Mouse (Mus musculus): Measurements from ENCODE around the gene Med25. TPM values are rescaled to one million over a fixed set of nuclear protein-coding genes. Genes with fewer than 3 reads are reported as not detected.
A peak's percentile ranks its signal among the peaks of the same experiment; 100 is the strongest.

Med25 gene
- polyA plus RNA-seq (2015; fragmentation: Nextera tagmentation; extraction: Ambion mirVana), result 179 TPM in 2 replicates

GRCm38 (mm10) chr7:44892276-44892921 lies at the start of gene Med25:
Med25 (minus strand) TSS chr7:44892712.
- no peaks in the 10 kb centered on the region for H3K9me3 ChIP-seq
- peak within 1 kb of the TSS; percentile 92 for H3K4me3 ChIP-seq
- H3K9ac ChIP-seq, result peak within 1 kb of the TSS; percentile 75
- peak within 1 kb of the TSS; percentile 93 for H3K4me2 ChIP-seq
- ATAC-seq (replicated peaks), result peak; percentile 71
- no peaks in the 10 kb centered on the region for H3K27me3 ChIP-seq (replicated peaks)
- peaks cover 68% of the 10 kb centered on the region for H3K4me1 ChIP-seq
- H3K27ac ChIP-seq, result peak within 1 kb of the TSS; percentile 99
- peaks cover 5% of the 10 kb centered on the region; the same call in 1 of the 2 replicates for H3K36me3 ChIP-seq (replicated peaks)
- under 1% methylated on average over 56 of the region's 56 CpGs for WGBS

GRCm38 (mm10) chr7:44938680-44939079 lies 46.2 kb upstream of the Med25 start:
- no peak for ATAC-seq (replicated peaks)
- WGBS, result 92% methylated on average over 4 of the region's 4 CpGs

GRCm38 (mm10) chr7:44929204-44930151 lies 37.0 kb upstream of the Med25 start, which contains the start of gene Ap2a1:
Ap2a1 (minus strand) TSS chr7:44929496.
- under 1% methylated on average over 83 of the region's 84 CpGs for WGBS
- Histone ChIP-seq H3K9ac (peak within 1 kb of the TSS; percentile 98), H3K36me3 (replicated peaks) (0 out of 2 replicates have a peak, but pooled peaks cover under 1% of the 10 kb centered on the region), H3K27ac (peak within 1 kb of the TSS; percentile 96), H3K4me2 (peak within 1 kb of the TSS; percentile 71), H3K4me1 (peaks cover 32% of the 10 kb centered on the region), H3K27me3 (replicated peaks) (no peaks in the 10 kb centered on the region), H3K4me3 (peak within 1 kb of the TSS; percentile 93), H3K9me3 (no peaks in the 10 kb centered on the region)
- peak; percentile 99 for ATAC-seq (replicated peaks)

More at GRCm38 (mm10) chr7:44938680-44939079, 46.2 kb upstream of the Med25 start:
- no peaks in the 10 kb centered on the region for H3K9me3 ChIP-seq
- H3K27ac ChIP-seq, result no peak overlapping the region
- H3K4me2 ChIP-seq, result no peak overlapping the region
- H3K9ac ChIP-seq, result no peak overlapping the region
- no peaks in the 10 kb centered on the region for H3K36me3 ChIP-seq (replicated peaks)
- no peak overlapping the region for H3K4me3 ChIP-seq
- H3K4me1 ChIP-seq, result no peaks in the 10 kb centered on the region
- no peaks in the 10 kb centered on the region for H3K27me3 ChIP-seq (replicated peaks)

GRCm38 (mm10) chr7:44928570-44928969 lies 36.1 kb upstream of the Med25 start:
- peak overlapping the region; percentile 98 for H3K9ac ChIP-seq

GRCm38 (mm10) chr7:44925468-44925867 lies 33.0 kb upstream of the Med25 start:
- WGBS, result 80% methylated on average over 3 of the region's 3 CpGs
- Histone ChIP-seq H3K4me3 (no peak overlapping the region), H3K9me3 (no peaks in the 10 kb centered on the region), H3K4me2 (no peak overlapping the region), H3K9ac (no peak overlapping the region), H3K27ac (no peak overlapping the region), H3K27me3 (replicated peaks) (no peaks in the 10 kb centered on the region), H3K36me3 (replicated peaks) (peaks cover 20% of the 10 kb centered on the region; the same call in 1 of the 2 replicates), H3K4me1 (peaks cover 29% of the 10 kb centered on the region)
- ATAC-seq (replicated peaks), result no peak

More at GRCm38 (mm10) chr7:44928570-44928969, 36.1 kb upstream of the Med25 start:
- Histone ChIP-seq H3K4me3 (peak overlapping the region; percentile 93), H3K4me2 (peak overlapping the region; percentile 71), H3K27ac (peak overlapping the region; percentile 86; the same call in 1 of the 2 replicates), H3K27me3 (replicated peaks) (no peaks in the 10 kb centered on the region), H3K9me3 (no peaks in the 10 kb centered on the region), H3K4me1 (peaks cover 32% of the 10 kb centered on the region), H3K36me3 (replicated peaks) (peaks cover 6% of the 10 kb centered on the region; the same call in 1 of the 2 replicates)
- WGBS, result 7% methylated on average over 1 of the region's 1 CpGs
- no peak for ATAC-seq (replicated peaks)

- H3K9me3 ChIP-seq, result no peaks in the 10 kb centered on the region
- H3K27ac ChIP-seq, result no peak overlapping the region
- peaks cover 13% of the 10 kb centered on the region for H3K4me1 ChIP-seq
- H3K36me3 ChIP-seq (replicated peaks), result peaks cover 20% of the 10 kb centered on the region; the same call in 1 of the 2 replicates
- no peak for ATAC-seq (replicated peaks)
- H3K4me2 ChIP-seq, result no peak overlapping the region
- H3K27me3 ChIP-seq (replicated peaks), result no peaks in the 10 kb centered on the region
- H3K4me3 ChIP-seq, result no peak overlapping the region
- no peak overlapping the region for H3K9ac ChIP-seq
Observed at GRCm38 (mm10) chr7:44922530-44922929, 30.0 kb upstream of the Med25 start.

- H3K4me3 ChIP-seq, result no peak overlapping the region
- no peaks in the 10 kb centered on the region for H3K27me3 ChIP-seq (replicated peaks)
- peaks cover 25% of the 10 kb centered on the region; the same call in 1 of the 2 replicates for H3K36me3 ChIP-seq (replicated peaks)
- no peak for ATAC-seq (replicated peaks)
- H3K9me3 ChIP-seq, result no peaks in the 10 kb centered on the region
- H3K27ac ChIP-seq, result no peak overlapping the region
- H3K9ac ChIP-seq, result no peak overlapping the region
- H3K4me1 ChIP-seq, result no peaks in the 10 kb centered on the region
- WGBS, result 89% methylated on average over 5 of the region's 5 CpGs
- H3K4me2 ChIP-seq, result no peak overlapping the region
Observed at GRCm38 (mm10) chr7:44919127-44919526, 26.6 kb upstream of the Med25 start.

- no peak overlapping the region for H3K4me2 ChIP-seq
- H3K4me1 ChIP-seq, result no peaks in the 10 kb centered on the region
- 91% methylated on average over 3 of the region's 3 CpGs for WGBS
- H3K27me3 ChIP-seq (replicated peaks), result no peaks in the 10 kb centered on the region
- no peak overlapping the region for H3K4me3 ChIP-seq
- peaks cover 18% of the 10 kb centered on the region; the same call in 1 of the 2 replicates for H3K36me3 ChIP-seq (replicated peaks)
- no peak overlapping the region for H3K9ac ChIP-seq
- ATAC-seq (replicated peaks), result no peak
- no peak overlapping the region for H3K27ac ChIP-seq
- no peaks in the 10 kb centered on the region for H3K9me3 ChIP-seq
Observed at GRCm38 (mm10) chr7:44918219-44918618, 25.7 kb upstream of the Med25 start.

GRCm38 (mm10) chr7:44916881-44917280 lies 24.4 kb upstream of the Med25 start:
- WGBS, result 94% methylated on average over 4 of the region's 4 CpGs
- Histone ChIP-seq H3K9ac (no peak overlapping the region), H3K4me3 (no peak overlapping the region), H3K9me3 (no peaks in the 10 kb centered on the region), H3K4me1 (no peaks in the 10 kb centered on the region), H3K36me3 (replicated peaks) (peaks cover 10% of the 10 kb centered on the region; the same call in 1 of the 2 replicates), H3K27me3 (replicated peaks) (no peaks in the 10 kb centered on the region), H3K4me2 (no peak overlapping the region), H3K27ac (no peak overlapping the region)
- 0 out of 2 replicates have a peak, but pooled peaks have one; percentile 33 for ATAC-seq (replicated peaks)

- Histone ChIP-seq H3K4me3 (no peak overlapping the region), H3K27me3 (replicated peaks) (no peaks in the 10 kb centered on the region), H3K27ac (no peak overlapping the region), H3K9ac (no peak overlapping the region), H3K9me3 (no peaks in the 10 kb centered on the region), H3K4me2 (no peak overlapping the region), H3K4me1 (no peaks in the 10 kb centered on the region), H3K36me3 (replicated peaks) (peaks cover 7% of the 10 kb centered on the region; the same call in 1 of the 2 replicates)
- 83% methylated on average over 6 of the region's 6 CpGs for WGBS
- no peak for ATAC-seq (replicated peaks)
Observed at GRCm38 (mm10) chr7:44916191-44916590, 23.7 kb upstream of the Med25 start.

- WGBS, result 94% methylated on average over 9 of the region's 9 CpGs
- H3K9me3 ChIP-seq, result no peaks in the 10 kb centered on the region
- no peak overlapping the region for H3K27ac ChIP-seq
- no peak for ATAC-seq (replicated peaks)
- no peaks in the 10 kb centered on the region for H3K27me3 ChIP-seq (replicated peaks)
- no peaks in the 10 kb centered on the region for H3K4me1 ChIP-seq
- H3K4me3 ChIP-seq, result no peak overlapping the region
- peaks cover 16% of the 10 kb centered on the region; the same call in 1 of the 2 replicates for H3K36me3 ChIP-seq (replicated peaks)
- H3K9ac ChIP-seq, result no peak overlapping the region
- no peak overlapping the region for H3K4me2 ChIP-seq
Observed at GRCm38 (mm10) chr7:44915314-44915713, 22.8 kb upstream of the Med25 start.

GRCm38 (mm10) chr7:44914396-44914795 lies 21.9 kb upstream of the Med25 start:
- no peak overlapping the region for H3K9ac ChIP-seq
- H3K4me3 ChIP-seq, result no peak overlapping the region
- no peak overlapping the region for H3K4me2 ChIP-seq
- no peak overlapping the region for H3K27ac ChIP-seq
- H3K36me3 ChIP-seq (replicated peaks), result peaks cover 24% of the 10 kb centered on the region; the same call in 1 of the 2 replicates
- H3K27me3 ChIP-seq (replicated peaks), result no peaks in the 10 kb centered on the region
- 91% methylated on average over 2 of the region's 2 CpGs for WGBS
- H3K4me1 ChIP-seq, result no peaks in the 10 kb centered on the region
- no peak for ATAC-seq (replicated peaks)
- no peaks in the 10 kb centered on the region for H3K9me3 ChIP-seq
